7 mouse cellular contexts compared by ENCODE assay signal in the genomic region with DNA sequence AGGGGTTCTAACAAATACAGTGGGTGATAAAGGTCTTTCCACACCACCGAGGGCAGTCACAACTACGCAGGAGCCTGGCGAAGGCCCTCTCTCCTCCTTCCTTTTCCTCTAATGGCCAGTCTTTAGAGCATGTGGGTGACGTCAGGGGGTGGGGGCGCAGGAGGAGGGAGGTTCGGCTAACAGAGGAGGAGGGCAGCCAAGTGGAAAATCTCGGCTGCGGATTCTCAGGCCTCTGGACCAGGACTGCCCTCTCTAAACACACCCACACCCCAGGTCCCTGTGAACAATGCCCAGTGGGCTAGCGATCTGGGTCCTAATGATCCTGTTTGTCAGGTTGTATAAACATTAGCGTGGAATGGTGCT. TPM values are rescaled to one million over a fixed set of nuclear protein-coding genes. Genes with fewer than 3 reads are reported as not detected.
DNase-seq lines count a peak whose midpoint lies in the region; ATAC-seq and TF ChIP-seq lines count a peak whose summit lies in the region.

No protein-coding gene starts in this region.

- no peaks in the 10 kb centered on the region for H3K9me3 ChIP-seq in embryonic facial prominence, embryonic 12.5 days
- no peaks in the 10 kb centered on the region for H3K9me3 ChIP-seq in limb, embryonic 10.5 days (replicated peaks)
- no peaks in the 10 kb centered on the region for H3K9me3 ChIP-seq in midbrain, embryonic 10.5 days (replicated peaks)
- no peaks in the 10 kb centered on the region for H3K9me3 ChIP-seq in stomach, embryonic 14.5 days (ENCODE audit: control insufficient read depth, low read depth, low read length)

- no peak overlapping the region for H3K27ac ChIP-seq in bone marrow macrophage, adult 2 months (ENCODE audit: insufficient read depth, low read depth, low read length)
- peak overlapping the region; percentile 96 for H3K27ac ChIP-seq in embryonic facial prominence, embryonic 12.5 days
- H3K27ac ChIP-seq in heart, adult 2 months = peak overlapping the region; percentile 47
- H3K27ac ChIP-seq in kidney, adult 2 months (ENCODE audit: insufficient read depth, low read depth, low read length) = peak overlapping the region; percentile 61; the same call in 1 of the 2 replicates
- peak overlapping the region; percentile 90 for H3K27ac ChIP-seq in limb, embryonic 10.5 days
- H3K27ac ChIP-seq in midbrain, embryonic 10.5 days (replicated peaks) = peak overlapping the region; percentile 95
- peak overlapping the region; percentile 97 for H3K27ac ChIP-seq in stomach, embryonic 14.5 days (ENCODE audit: low read length)

- peak; percentile 86 for ATAC-seq in embryonic facial prominence, embryonic 12.5 days (ENCODE audit: insufficient number of reproducible peaks, insufficient read depth, low FRiP score, low TSS enrichment)
- peak; percentile 88 for ATAC-seq in stomach, embryonic 14.5 days (ENCODE audit: insufficient number of reproducible peaks, insufficient read depth, low FRiP score, low read depth)

- no peaks in the 10 kb centered on the region for H3K79me2 ChIP-seq in heart, adult 2 months (replicated peaks; ENCODE audit: control insufficient read depth, insufficient read depth, low read length)

- TF ChIP-seq EP300 in heart, adult 2 months (IDR thresholded peaks at IDR 0.05; ENCODE audit: insufficient read depth, low read depth, low read length) = 0 out of 2 replicates have a peak, but pooled peaks have one; percentile 24

- TF ChIP-seq POLR2A in bone marrow macrophage, adult 2 months (IDR thresholded peaks at IDR 0.05; ENCODE audit: borderline replicate concordance, low read depth, low read length) = no peak
- 0 out of 2 replicates have a peak, but pooled peaks have one; percentile 29 for TF ChIP-seq POLR2A in heart, adult 2 months (IDR thresholded peaks at IDR 0.05; ENCODE audit: insufficient read depth, low read depth, low read length)
- no peak for TF ChIP-seq POLR2A in kidney, adult 2 months (IDR thresholded peaks at IDR 0.05; ENCODE audit: low read depth, low read length)

- peak overlapping the region; percentile 73 for H3K4me2 ChIP-seq in embryonic facial prominence, embryonic 12.5 days (replicated peaks)
- H3K4me2 ChIP-seq in stomach, embryonic 14.5 days (replicated peaks; ENCODE audit: low read depth, low read length) = peak overlapping the region; percentile 82

- intact Hi-C loops in heart, adult 2 months (cut with DNase I) = loop anchor here (2.0 to 10.0 kb wide), 3 partner anchors 17 to 427 kb away; a partner anchor contains a TSS

- peak; percentile 83 to 86 for DNase-seq in heart, adult 2 months
- peak; percentile 89 for DNase-seq in kidney, adult 2 months
- peak; percentile 80 for DNase-seq in limb, embryonic 10.5 days (ENCODE audit: low spot score)
- peak; percentile 85 for DNase-seq in midbrain, embryonic 10.5 days (ENCODE audit: low spot score)

- H3K4me3 ChIP-seq in bone marrow macrophage, adult 2 months (ENCODE audit: insufficient read depth, low read length) = peak overlapping the region; percentile 61
- peak overlapping the region; percentile 70 for H3K4me3 ChIP-seq in embryonic facial prominence, embryonic 12.5 days
- peak overlapping the region; percentile 85 for H3K4me3 ChIP-seq in heart, adult 2 months
- peak overlapping the region; percentile 85 for H3K4me3 ChIP-seq in kidney, adult 2 months (ENCODE audit: insufficient read depth, low read depth, low read length)
- peak overlapping the region; percentile 70 for H3K4me3 ChIP-seq in limb, embryonic 10.5 days
- H3K4me3 ChIP-seq in midbrain, embryonic 10.5 days = peak overlapping the region; percentile 79
- H3K4me3 ChIP-seq in stomach, embryonic 14.5 days (ENCODE audit: low read depth, low read length) = peak overlapping the region; percentile 79

- H3K9ac ChIP-seq in embryonic facial prominence, embryonic 12.5 days = peak overlapping the region; percentile 88
- peak overlapping the region; percentile 85 for H3K9ac ChIP-seq in heart, adult 2 months (ENCODE audit: low read depth, low read length)
- H3K9ac ChIP-seq in stomach, embryonic 14.5 days (replicated peaks; ENCODE audit: low read depth, low read length) = peak overlapping the region; percentile 79

- H3K4me1 ChIP-seq in bone marrow macrophage, adult 2 months (ENCODE audit: control insufficient read depth, insufficient read depth, low read length) = no peaks in the 10 kb centered on the region
- peaks cover 9% of the 10 kb centered on the region; the same call in 1 of the 2 replicates for H3K4me1 ChIP-seq in embryonic facial prominence, embryonic 12.5 days
- no peaks in the 10 kb centered on the region; the same call in 1 of the 2 replicates for H3K4me1 ChIP-seq in heart, adult 2 months (ENCODE audit: control insufficient read depth, insufficient read depth, low read length)
- H3K4me1 ChIP-seq in kidney, adult 2 months (ENCODE audit: control insufficient read depth, insufficient read depth, low read length) = peaks cover 4% of the 10 kb centered on the region; the same call in 1 of the 2 replicates
- peaks cover 11% of the 10 kb centered on the region for H3K4me1 ChIP-seq in limb, embryonic 10.5 days
- peaks cover 33% of the 10 kb centered on the region for H3K4me1 ChIP-seq in midbrain, embryonic 10.5 days
- H3K4me1 ChIP-seq in stomach, embryonic 14.5 days (ENCODE audit: control insufficient read depth, insufficient read depth, low read length) = no peaks in the 10 kb centered on the region

- no peak for TF ChIP-seq CTCF in bone marrow macrophage, adult 2 months (IDR thresholded peaks at IDR 0.05; ENCODE audit: low read depth, low read length)
- no peak for TF ChIP-seq CTCF in heart, adult 2 months (IDR thresholded peaks at IDR 0.05)
- no peak for TF ChIP-seq CTCF in kidney, adult 2 months (conservative IDR thresholded peaks at IDR 0.05; ENCODE audit: insufficient read depth, insufficient read length, low read depth, low read length)

- peaks cover 10% of the 10 kb centered on the region; the same call in 1 of the 2 replicates for H3K36me3 ChIP-seq in embryonic facial prominence, embryonic 12.5 days
- H3K36me3 ChIP-seq in heart, adult 2 months (ENCODE audit: control insufficient read depth, insufficient read depth, low read length) = no peaks in the 10 kb centered on the region; the same call in 1 of the 2 replicates
- no peaks in the 10 kb centered on the region for H3K36me3 ChIP-seq in kidney, adult 2 months (ENCODE audit: control insufficient read depth, insufficient read depth, low read length)
- peaks cover 13% of the 10 kb centered on the region for H3K36me3 ChIP-seq in limb, embryonic 10.5 days
- H3K36me3 ChIP-seq in midbrain, embryonic 10.5 days = peaks cover 27% of the 10 kb centered on the region
- no peaks in the 10 kb centered on the region; the same call in 1 of the 2 replicates for H3K36me3 ChIP-seq in stomach, embryonic 14.5 days (ENCODE audit: control insufficient read depth, insufficient read depth, low read length)

- H3K27me3 ChIP-seq in embryonic facial prominence, embryonic 12.5 days = no peaks in the 10 kb centered on the region
- no peaks in the 10 kb centered on the region for H3K27me3 ChIP-seq in heart, adult 2 months (ENCODE audit: control insufficient read depth, insufficient read depth, low read length)
- H3K27me3 ChIP-seq in kidney, adult 2 months (replicated peaks; ENCODE audit: control insufficient read depth, insufficient read depth, low read length) = no peaks in the 10 kb centered on the region
- no peaks in the 10 kb centered on the region for H3K27me3 ChIP-seq in limb, embryonic 10.5 days (ENCODE audit: low read depth, poor library complexity, severe bottlenecking)
- no peaks in the 10 kb centered on the region for H3K27me3 ChIP-seq in midbrain, embryonic 10.5 days (ENCODE audit: low read depth, poor library complexity, severe bottlenecking)
- no peaks in the 10 kb centered on the region for H3K27me3 ChIP-seq in stomach, embryonic 14.5 days (ENCODE audit: control insufficient read depth, insufficient read depth, low read length)

- WGBS in embryonic facial prominence, embryonic 12.5 days = under 1% methylated on average over 9 of the region's 10 CpGs
- 1% methylated on average over 10 of the region's 10 CpGs for WGBS in heart, adult 2 months
- WGBS in kidney, adult 2 months = under 1% methylated on average over 10 of the region's 10 CpGs
- WGBS in limb, embryonic 10.5 days = 0% methylated on average over 10 of the region's 10 CpGs
- under 1% methylated on average over 10 of the region's 10 CpGs for WGBS in midbrain, embryonic 10.5 days
- WGBS in stomach, embryonic 14.5 days = under 1% methylated on average over 10 of the region's 10 CpGs

RNA-seq across cellular contexts. Expression of a gene that starts 17.8 kb away (rescaled TPM):
- 1.4 and 1.8 TPM in 2 replicates for polyA plus RNA-seq in bone marrow macrophage, adult 2 months (2012; ENCODE audit: insufficient read depth, insufficient read length, missing spikeins)
- polyA plus RNA-seq in embryonic facial prominence, embryonic 12.5 days (2016; fragmentation: Nextera tagmentation; extraction: Ambion mirVana) = 102 and 106 TPM in 2 replicates
- total RNA-seq in heart, adult 2 months (2021) = 10 to 100 TPM; 10.3 to 12.4 TPM
- polyA plus RNA-seq in heart, adult 2 months (2012; rRNA removed) = 8.0 and 12.5 TPM in 2 replicates
- polyA plus RNA-seq in kidney, adult 2 months (2012; rRNA removed) = 13.2 and 13.7 TPM in 2 replicates
- 61.5 and 88.8 TPM in 2 replicates for polyA plus RNA-seq in limb, embryonic 10.5 days (2016; fragmentation: Nextera tagmentation; extraction: Ambion mirVana)
- polyA plus RNA-seq in midbrain, embryonic 10.5 days (2016; fragmentation: Nextera tagmentation; extraction: Ambion mirVana) = 106 and 146 TPM in 2 replicates
- polyA plus RNA-seq in stomach, embryonic 14.5 days (2014; fragmentation: Nextera tagmentation; extraction: Ambion mirVana) = 101 and 104 TPM in 2 replicates

RNA-seq across cellular contexts. Expression of a gene that starts 47.0 kb away (rescaled TPM):
- polyA plus RNA-seq in bone marrow macrophage, adult 2 months (2012; ENCODE audit: insufficient read depth, insufficient read length, missing spikeins) = not detected in 2 replicates
- not detected in 2 replicates for polyA plus RNA-seq in embryonic facial prominence, embryonic 12.5 days (2016; fragmentation: Nextera tagmentation; extraction: Ambion mirVana)
- total RNA-seq in heart, adult 2 months (2021) = not detected
- not detected in 2 replicates for polyA plus RNA-seq in heart, adult 2 months (2012; rRNA removed)
- not detected in 2 replicates for polyA plus RNA-seq in kidney, adult 2 months (2012; rRNA removed)
- polyA plus RNA-seq in limb, embryonic 10.5 days (2016; fragmentation: Nextera tagmentation; extraction: Ambion mirVana) = not detected in 2 replicates
- polyA plus RNA-seq in midbrain, embryonic 10.5 days (2016; fragmentation: Nextera tagmentation; extraction: Ambion mirVana) = not detected in 2 replicates
- polyA plus RNA-seq in stomach, embryonic 14.5 days (2014; fragmentation: Nextera tagmentation; extraction: Ambion mirVana) = not detected in 2 replicates

RNA-seq across cellular contexts. Expression of a gene that starts 47.1 kb away (rescaled TPM):
- polyA plus RNA-seq in bone marrow macrophage, adult 2 months (2012; ENCODE audit: insufficient read depth, insufficient read length, missing spikeins) = not detected in 2 replicates
- polyA plus RNA-seq in embryonic facial prominence, embryonic 12.5 days (2016; fragmentation: Nextera tagmentation; extraction: Ambion mirVana) = 5.8 and 6.6 TPM in 2 replicates
- 1 to 10 TPM; 2.7 to 3.6 TPM for total RNA-seq in heart, adult 2 months (2021)
- polyA plus RNA-seq in heart, adult 2 months (2012; rRNA removed) = 1.1 TPM in 2 replicates
- 1.2 and 1.4 TPM in 2 replicates for polyA plus RNA-seq in kidney, adult 2 months (2012; rRNA removed)
- polyA plus RNA-seq in limb, embryonic 10.5 days (2016; fragmentation: Nextera tagmentation; extraction: Ambion mirVana) = 3.9 and 5.3 TPM in 2 replicates
- 3.9 and 4.2 TPM in 2 replicates for polyA plus RNA-seq in midbrain, embryonic 10.5 days (2016; fragmentation: Nextera tagmentation; extraction: Ambion mirVana)
- polyA plus RNA-seq in stomach, embryonic 14.5 days (2014; fragmentation: Nextera tagmentation; extraction: Ambion mirVana) = 7.1 and 8.5 TPM in 2 replicates
